Mouse (Mus musculus) ES-E14 (cell line): ENCODE results near the gene Adamts2. TPM values are rescaled to one million over a fixed set of nuclear protein-coding genes. Genes with fewer than 3 reads are reported as not detected.

Experiments
- DNase-seq: peaks from one replicate; pipeline ENCODE4 v3.0.0-alpha.2; 2013; ENCODE audit warnings: low read depth, low spot score
- H3K27ac ChIP-seq: 2 replicates; pipeline ENCODE4 v1.5.1; 2012; ENCODE audit warnings: low read depth, mild to moderate bottlenecking, low read length, moderate library complexity, mixed read lengths; ENCODE audit not compliant: poor library complexity, insufficient read depth, severe bottlenecking
- H3K36me3 ChIP-seq: 2 replicates; pipeline ENCODE4 v1.6.1; 2012; ENCODE audit warnings: mild to moderate bottlenecking, low read length, moderate library complexity, mixed read lengths; ENCODE audit not compliant: control insufficient read depth, poor library complexity, insufficient read depth, severe bottlenecking
- H3K4me1 ChIP-seq, 2 experiments: fragments of 150-350 bp in 1 of 2; sonication (generic) in 1 of 2; 2 replicates each; pipeline ENCODE4 v1.6.1; 2012; ENCODE audit warnings: low read length in 2 of 2, mild to moderate bottlenecking in 1 of 2, mixed read lengths in 1 of 2; ENCODE audit not compliant: control insufficient read depth in 2 of 2, insufficient read depth in 2 of 2, poor library complexity in 1 of 2
- H3K4me3 ChIP-seq, 2 experiments: fragments of 150-350 bp in 1 of 2; sonication (generic) in 1 of 2; 2 replicates each; pipeline ENCODE4 v1.5.1; 2012; ENCODE audit warnings: low read length in 2 of 2, low read depth in 1 of 2, mild to moderate bottlenecking in 1 of 2, mixed read lengths in 1 of 2; ENCODE audit not compliant: insufficient read depth in 1 of 2, poor library complexity in 1 of 2, severe bottlenecking in 1 of 2
- H3K9ac ChIP-seq: 2 replicates; pipeline ENCODE4 v1.6.1; 2012; ENCODE audit warnings: low read depth, mild to moderate bottlenecking, low read length, mixed read lengths; ENCODE audit not compliant: poor library complexity, insufficient read depth, severe bottlenecking
- H3K9me3 ChIP-seq: fragments of 150-350 bp; sonication (generic); 2 replicates; pipeline ENCODE4 v1.6.1; 2012; ENCODE audit warnings: low read depth, mild to moderate bottlenecking, low read length; ENCODE audit not compliant: control insufficient read depth, insufficient read depth
- CHD2 ChIP-seq: IDR thresholded peaks from 2 replicates; pipeline ENCODE4 v1.6.1; 2014; ENCODE audit warnings: mild to moderate bottlenecking, low read depth, low read length, inconsistent platforms
- HCFC1 ChIP-seq: IDR thresholded peaks from 2 replicates; pipeline ENCODE4 v1.6.1; 2012; ENCODE audit warnings: low read length, inconsistent platforms, borderline replicate concordance; ENCODE audit not compliant: insufficient read depth
- MAFK ChIP-seq: IDR thresholded peaks from 2 replicates; pipeline ENCODE4 v1.6.1; 2014; ENCODE audit warnings: mild to moderate bottlenecking, low read depth, low read length, inconsistent platforms; ENCODE audit not compliant: insufficient read depth
- ZC3H11A ChIP-seq: IDR thresholded peaks from 2 replicates; pipeline ENCODE4 v1.6.1; 2012; ENCODE audit warnings: low read depth, mild to moderate bottlenecking, inconsistent platforms, low read length, borderline replicate concordance
- ZNF384 ChIP-seq: IDR thresholded peaks from 2 replicates; pipeline ENCODE4 v1.6.1; 2012; ENCODE audit warnings: low read depth, low read length, inconsistent platforms
- in situ Hi-C, 2 experiments: fragments of 600-800 bp; cut with MboI; formaldehyde crosslinking; loops; one replicate each; pipeline ENCODE4 v1.15.1; 2025; ENCODE audit warnings: low sequenced_read_pairs in 2 of 2, inconsistent platforms in 1 of 2; ENCODE audit not compliant: unreplicated experiment in 2 of 2
- total RNA-seq: library from RNA; depleted of rRNA; stranded (reverse); fragments of 300-350 nt; gene quantifications from 2 replicates; pipeline ENCODE4 v1.2.3, GENCODE M21; 2012

Adamts2 gene
- total RNA-seq, 1 experiment: 1.1 TPM

DNA sequence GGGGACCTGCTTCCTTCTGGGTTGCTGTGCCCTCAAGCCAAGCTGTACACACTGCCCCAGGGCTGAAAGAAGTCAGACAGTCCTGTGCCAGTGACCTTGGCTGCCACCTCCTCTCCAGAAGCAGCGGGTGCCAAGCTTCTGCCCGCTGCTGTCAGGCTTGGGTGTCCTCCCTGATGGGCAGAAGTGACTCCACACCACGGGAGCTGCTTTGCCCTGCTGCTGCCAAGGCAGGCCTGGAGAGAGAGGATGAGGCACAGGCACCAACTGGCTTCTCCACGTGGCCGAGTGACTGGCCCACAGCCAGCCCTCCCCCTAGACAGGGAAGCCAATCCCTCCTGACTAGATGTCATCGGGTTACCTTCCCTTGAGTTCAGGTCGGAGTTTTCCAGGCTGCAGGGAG is 71.0 kb downstream of the Adamts2 start:
- in situ Hi-C loops: no loop called here
- TF ChIP-seq ZC3H11A (no peak), MAFK (no peak), ZNF384 (no peak), CHD2 (no peak), HCFC1 (no peak)
- no peak for DNase-seq
- H3K4me3 ChIP-seq: no peak overlapping the region
- H3K9me3 ChIP-seq: no peaks in the 10 kb centered on the region
- H3K36me3 ChIP-seq: no peaks in the 10 kb centered on the region
- H3K27ac ChIP-seq: no peak overlapping the region
- no peaks in the 10 kb centered on the region for H3K4me1 ChIP-seq
- H3K9ac ChIP-seq: no peak overlapping the region

DNA sequence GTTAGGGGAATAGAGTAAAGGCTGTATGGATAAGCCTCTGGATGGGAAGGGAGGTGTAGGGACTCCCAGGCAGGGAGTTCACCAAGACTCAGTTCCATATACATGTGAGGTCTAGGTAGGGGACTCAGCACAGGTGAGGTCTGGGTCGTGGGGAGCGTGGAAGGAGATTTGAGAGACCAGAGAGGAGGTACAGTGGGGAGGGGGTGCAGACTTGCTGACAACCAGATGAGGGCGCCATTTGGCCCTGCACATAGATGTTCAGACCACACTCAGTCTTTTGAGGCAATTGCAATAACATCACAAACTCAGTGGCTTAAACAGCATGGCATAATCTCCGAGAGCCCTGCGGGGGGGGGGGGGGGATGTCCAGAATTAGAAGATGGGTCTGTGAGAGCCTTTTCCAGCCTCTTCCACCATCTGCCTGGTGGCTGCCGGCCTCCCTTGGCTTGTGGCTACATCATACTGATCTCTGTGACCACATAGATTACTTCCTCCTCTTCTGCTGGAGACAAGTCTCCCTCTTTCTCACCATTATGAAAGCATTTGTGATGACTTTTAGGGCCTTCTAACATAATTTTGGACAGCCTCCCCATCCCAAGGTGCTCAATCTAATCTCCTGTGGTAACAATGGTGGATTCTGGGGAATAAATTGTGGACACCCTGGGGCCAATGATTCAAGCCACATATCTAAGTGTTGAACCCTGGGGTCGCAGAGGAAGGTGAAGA is 71.8 kb downstream of the Adamts2 start:
- Histone ChIP-seq H3K36me3 (no peaks in the 10 kb centered on the region), H3K4me3 (no peak overlapping the region), H3K4me1 (no peaks in the 10 kb centered on the region), H3K9ac (no peak overlapping the region), H3K27ac (no peak overlapping the region), H3K9me3 (no peaks in the 10 kb centered on the region)
- TF ChIP-seq ZNF384 (no peak), ZC3H11A (peak; percentile 26; the same call in 1 of the 2 replicates)
- peak; percentile 8 for DNase-seq
- in situ Hi-C loops: no loop called here

- TF ChIP-seq MAFK: no peak
- TF ChIP-seq ZNF384: no peak
- no peak for TF ChIP-seq ZC3H11A
- no peak for TF ChIP-seq CHD2
- no peak for TF ChIP-seq HCFC1
- in situ Hi-C loops: no loop called here
- H3K4me3 ChIP-seq: no peak overlapping the region
- no peaks in the 10 kb centered on the region for H3K4me1 ChIP-seq
- no peaks in the 10 kb centered on the region for H3K36me3 ChIP-seq
- no peak overlapping the region for H3K27ac ChIP-seq
- H3K9ac ChIP-seq: no peak overlapping the region
- DNase-seq: no peak
- H3K9me3 ChIP-seq: no peaks in the 10 kb centered on the region
Measured at GRCm38 (mm10) chr11:50674390-50674789, 72.5 kb downstream of the Adamts2 start.

- Histone ChIP-seq H3K27ac (no peak overlapping the region), H3K4me1 (no peaks in the 10 kb centered on the region), H3K36me3 (no peaks in the 10 kb centered on the region), H3K9ac (no peak overlapping the region), H3K9me3 (no peaks in the 10 kb centered on the region), H3K4me3 (no peak overlapping the region)
- in situ Hi-C loops: no loop called here
- DNase-seq: no peak
- TF ChIP-seq ZC3H11A: no peak
- no peak for TF ChIP-seq HCFC1
- TF ChIP-seq ZNF384: no peak
- TF ChIP-seq CHD2: no peak
- no peak for TF ChIP-seq MAFK
Measured at GRCm38 (mm10) chr11:50678650-50679049, 76.8 kb downstream of the Adamts2 start.

DNA sequence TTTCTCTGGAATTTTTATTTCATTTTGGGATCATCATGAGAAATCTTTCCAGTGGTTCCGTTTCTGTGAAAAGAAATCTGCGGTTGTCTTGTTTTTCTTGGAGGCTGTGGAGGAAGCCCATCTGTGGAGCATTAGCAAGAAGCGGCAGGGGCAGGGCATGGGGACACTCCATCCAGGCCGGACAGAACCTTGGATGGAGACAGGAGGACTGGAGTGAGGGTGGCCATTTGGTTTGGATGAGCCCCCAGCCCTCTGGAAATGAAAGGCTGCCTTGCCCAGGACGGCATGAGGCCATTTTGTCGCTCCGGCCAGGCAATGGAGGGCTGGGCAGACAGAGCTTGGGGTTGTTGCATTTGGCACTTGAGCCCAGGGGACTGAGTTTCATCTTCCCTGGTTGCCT is 80.1 kb downstream of the Adamts2 start:
- no peaks in the 10 kb centered on the region for H3K36me3 ChIP-seq
- in situ Hi-C loops: no loop called here
- no peak for DNase-seq
- TF ChIP-seq CHD2 (no peak), ZC3H11A (no peak), ZNF384 (no peak), MAFK (no peak), HCFC1 (no peak)
- no peaks in the 10 kb centered on the region for H3K4me1 ChIP-seq
- no peak overlapping the region for H3K9ac ChIP-seq
- H3K4me3 ChIP-seq: no peak overlapping the region
- H3K9me3 ChIP-seq: no peaks in the 10 kb centered on the region
- H3K27ac ChIP-seq: no peak overlapping the region
